Mouse (Mus musculus): Measurements from ENCODE around the gene Krt81.

The Krt81 gene

DNA sequence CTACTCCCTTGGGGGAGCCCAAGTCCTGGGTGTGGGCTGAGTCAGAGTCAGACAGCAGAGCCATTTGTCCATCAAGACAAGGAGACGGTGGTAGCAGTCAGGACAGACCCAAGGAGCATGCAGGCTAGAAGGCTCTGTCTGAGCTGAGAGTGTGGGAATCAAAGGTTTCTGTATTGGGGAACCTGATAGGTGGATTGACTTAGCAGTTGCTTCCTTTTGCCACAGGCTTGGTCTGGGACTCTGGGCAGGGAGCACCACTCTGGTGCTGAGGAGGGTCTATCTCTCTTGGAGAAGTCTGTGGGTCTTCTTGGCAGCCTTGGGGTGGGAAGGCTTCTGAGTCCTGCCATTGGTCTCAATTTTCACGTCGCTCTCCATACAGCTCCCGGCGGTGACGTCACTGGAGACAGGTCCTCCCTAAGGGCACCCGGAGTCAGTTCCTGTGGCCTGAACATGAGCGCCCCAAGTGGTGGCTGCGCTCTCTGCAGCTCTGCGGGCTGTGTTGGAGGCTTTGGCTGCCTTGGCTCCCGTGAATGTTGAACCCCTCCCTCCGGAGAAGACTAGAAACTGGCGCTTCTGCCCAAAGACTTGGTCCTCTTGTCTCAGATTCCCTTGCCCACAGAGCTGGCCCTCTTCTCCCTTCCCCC, 10.3 kb downstream of the Krt81 start:
- DNase-seq, result peak; percentile 77

DNA sequence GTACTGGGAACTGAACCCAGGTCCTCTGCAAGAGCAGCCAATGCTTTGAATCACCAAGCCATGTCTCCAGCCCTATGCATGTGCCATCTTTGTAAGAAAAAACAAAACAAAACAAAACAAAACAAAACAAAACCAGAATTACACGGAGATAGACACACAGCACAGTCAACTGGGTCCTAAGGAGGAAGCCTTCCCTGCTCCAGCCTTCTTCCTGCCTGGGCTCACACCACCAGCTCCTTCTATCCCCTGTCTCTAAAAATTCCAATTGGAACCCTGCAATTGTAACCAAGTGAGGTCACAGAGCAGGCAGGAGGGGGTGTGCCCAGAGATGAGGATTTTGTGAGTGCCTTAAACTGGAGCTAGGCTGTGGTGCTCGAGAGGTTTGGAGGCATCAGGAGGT, 16.1 kb downstream of the Krt81 start, which contains the start of gene Krt88:
Gene Krt88 (plus strand): TSS at position 301 of the 400 bp plus-strand sequence.
- no peak for DNase-seq

DNA sequence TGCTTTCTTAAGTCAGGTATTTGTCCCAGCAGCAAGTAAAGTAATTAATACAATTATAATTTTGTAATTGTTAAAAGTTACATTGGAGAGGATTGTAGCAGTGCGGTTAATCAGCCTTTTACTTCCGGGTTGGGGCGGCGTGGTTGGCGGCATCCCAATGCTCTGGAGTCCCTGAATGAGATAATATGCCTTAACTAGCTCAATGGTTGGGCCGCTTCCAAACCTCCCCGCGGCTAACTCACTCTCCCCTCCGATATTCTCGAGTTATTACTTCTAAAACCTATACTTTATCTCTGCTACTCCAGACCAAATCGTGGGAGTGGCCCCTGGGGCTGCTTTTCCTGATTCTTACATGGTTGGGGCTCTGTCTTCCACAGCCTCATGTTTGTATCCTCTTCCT, 17.0 kb downstream of the Krt81 start:
- no peak for DNase-seq

DNA sequence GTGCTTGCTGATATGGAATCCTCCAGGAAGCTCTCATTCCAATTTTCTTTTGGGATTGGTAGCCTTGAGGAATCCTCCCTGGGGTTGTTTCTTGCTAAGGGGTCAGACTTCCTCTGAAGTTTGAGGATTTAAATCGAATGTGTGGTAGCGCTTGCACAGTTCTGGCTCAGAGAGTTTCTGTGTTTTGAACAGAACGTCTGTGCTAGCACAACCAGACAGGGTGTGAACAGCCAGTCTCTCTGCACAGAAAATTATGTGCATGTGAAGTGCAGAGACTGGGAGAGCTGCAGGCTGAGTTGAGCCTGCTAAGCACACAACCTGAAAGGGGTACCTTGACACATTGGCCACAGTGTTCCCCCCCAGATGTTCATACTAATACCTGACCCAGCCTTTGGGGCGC, 22.7 kb downstream of the Krt81 start:
- no peak for DNase-seq

GRCm38 (mm10) chr15:101438555-101438954, 25.0 kb downstream of the Krt81 start, which contains the start of gene Krt87:
Gene Krt87 (minus strand): TSS chr15:101438804.
- DNase-seq, result no peak

DNA sequence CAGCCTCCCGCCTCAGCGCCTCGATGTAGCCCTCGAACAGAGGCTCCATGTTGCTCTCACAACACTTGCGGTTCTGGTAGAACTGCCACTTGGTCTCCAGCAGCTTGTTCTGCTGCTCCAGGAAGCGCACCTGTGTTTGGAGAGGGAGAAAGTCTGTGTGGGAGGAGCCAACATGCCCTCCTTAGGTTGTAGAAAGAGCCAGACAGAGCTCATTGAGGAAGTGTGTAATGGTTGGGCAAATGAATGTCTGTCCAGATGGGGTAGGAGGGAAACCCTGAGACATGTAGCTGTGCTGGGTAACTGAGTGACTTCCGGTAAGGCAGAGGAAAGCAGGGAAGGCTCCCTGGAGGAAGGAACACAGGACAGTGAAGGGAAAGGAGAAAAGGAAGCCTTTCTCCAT, 26.9 kb downstream of the Krt81 start:
- no peak for DNase-seq

DNA sequence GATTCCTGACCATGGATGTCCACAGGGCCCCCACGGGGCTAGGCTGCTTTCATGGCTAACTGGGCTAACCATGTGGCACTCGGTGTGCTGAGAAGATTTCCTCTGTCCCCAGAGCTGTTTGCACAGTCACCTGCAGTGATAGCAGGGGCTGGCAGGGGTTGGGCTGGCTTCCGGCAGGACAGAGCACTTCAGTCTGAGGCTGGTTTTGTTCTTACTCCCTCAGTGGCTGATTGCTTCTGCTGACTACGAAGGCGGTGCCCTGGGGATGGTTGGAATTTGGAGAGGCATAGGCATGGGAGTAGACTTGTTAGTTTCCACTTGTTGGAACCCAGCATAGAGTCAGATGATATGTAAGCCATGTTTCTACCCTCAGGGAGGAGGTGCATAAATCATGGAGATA, 38.6 kb downstream of the Krt81 start:
- no peak for DNase-seq

GRCm38 (mm10) chr15:101420903-101421302, 42.6 kb downstream of the Krt81 start:
- no peak for DNase-seq

- DNase-seq, result no peak
Observed at GRCm38 (mm10) chr15:101418950-101419349, 44.6 kb downstream of the Krt81 start.

GRCm38 (mm10) chr15:101414807-101415565, 48.6 kb downstream of the Krt81 start:
- no peak for DNase-seq

DNA sequence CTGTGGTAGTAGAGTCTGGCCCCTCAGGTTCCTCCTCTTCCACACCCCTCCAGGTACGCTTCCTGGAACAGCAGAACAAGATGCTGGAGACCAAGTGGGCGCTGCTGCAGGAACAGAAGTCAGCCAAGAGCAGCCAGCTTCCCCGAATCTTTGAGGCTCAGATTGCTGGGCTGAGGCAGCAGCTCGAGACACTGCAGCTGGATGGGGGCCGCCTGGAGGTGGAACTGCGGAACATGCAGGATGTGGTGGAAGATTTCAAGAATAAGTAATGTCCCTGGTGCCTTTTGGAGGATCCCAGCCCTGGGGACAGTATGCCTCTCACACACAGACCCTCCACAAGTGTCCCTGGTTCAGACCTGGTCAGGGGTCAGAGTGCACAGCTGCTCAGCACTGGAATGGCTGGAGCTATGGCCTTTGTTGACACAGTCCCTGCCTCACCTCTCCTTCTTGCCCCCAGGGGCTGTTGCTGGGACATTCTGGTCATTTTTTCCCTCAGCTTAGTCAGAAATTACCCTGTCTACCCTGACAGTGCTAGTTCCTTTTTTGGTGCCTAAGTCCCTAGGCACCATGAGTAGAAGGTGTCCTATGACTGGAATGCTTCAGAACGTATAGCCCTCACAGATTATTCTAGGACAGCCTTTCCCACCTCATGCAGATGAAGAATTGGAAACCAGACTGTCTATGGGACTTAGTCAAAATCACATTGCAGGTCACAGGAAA, 49.5 kb downstream of the Krt81 start:
- DNase-seq, result peak; percentile 36

GRCm38 (mm10) chr15:101412188-101412587, 51.4 kb downstream of the Krt81 start:
- DNase-seq, result peak; percentile 85

GRCm38 (mm10) chr15:101410775-101411174, 52.8 kb downstream of the Krt81 start, which contains the start of gene Krt7:
Gene Krt7 (plus strand): TSS chr15:101411043.
- peak; percentile 76 for DNase-seq
